Mouse (Mus musculus) layer of hippocampus, adult 2 months (tissue): ENCODE data around the gene Strn4. TPM values are rescaled to one million over a fixed set of nuclear protein-coding genes. Genes with fewer than 3 reads are reported as not detected.

ENCODE experiments used
- DNase-seq, 2 experiments: peaks; one replicate each; pipeline ENCODE4 v3.0.0; 2022; ENCODE audit warnings: low spot score in 2 of 2
- H3K27ac ChIP-seq: fragments of 200-600 bp; 2 replicates; pipeline ENCODE4 v1.8.1; 2022
- H3K4me3 ChIP-seq: fragments of 200-600 bp; 2 replicates; pipeline ENCODE4 v1.8.1; 2022; ENCODE audit warnings: mild to moderate bottlenecking
- CTCF ChIP-seq: fragments of 200-600 bp; conservative IDR thresholded peaks from 2 replicates; pipeline ENCODE4 v1.8.1; 2022; ENCODE audit warnings: antibody characterized with exemption, mild to moderate bottlenecking, moderate library complexity
- total RNA-seq, 2 experiments: library from RNA; stranded (reverse); gene quantifications; 2 replicates each; pipeline ENCODE4 v1.2.3; 2021

The Strn4 gene
- total RNA-seq, 2 experiments from 2014 or later = 286 to 314 TPM

DNA sequence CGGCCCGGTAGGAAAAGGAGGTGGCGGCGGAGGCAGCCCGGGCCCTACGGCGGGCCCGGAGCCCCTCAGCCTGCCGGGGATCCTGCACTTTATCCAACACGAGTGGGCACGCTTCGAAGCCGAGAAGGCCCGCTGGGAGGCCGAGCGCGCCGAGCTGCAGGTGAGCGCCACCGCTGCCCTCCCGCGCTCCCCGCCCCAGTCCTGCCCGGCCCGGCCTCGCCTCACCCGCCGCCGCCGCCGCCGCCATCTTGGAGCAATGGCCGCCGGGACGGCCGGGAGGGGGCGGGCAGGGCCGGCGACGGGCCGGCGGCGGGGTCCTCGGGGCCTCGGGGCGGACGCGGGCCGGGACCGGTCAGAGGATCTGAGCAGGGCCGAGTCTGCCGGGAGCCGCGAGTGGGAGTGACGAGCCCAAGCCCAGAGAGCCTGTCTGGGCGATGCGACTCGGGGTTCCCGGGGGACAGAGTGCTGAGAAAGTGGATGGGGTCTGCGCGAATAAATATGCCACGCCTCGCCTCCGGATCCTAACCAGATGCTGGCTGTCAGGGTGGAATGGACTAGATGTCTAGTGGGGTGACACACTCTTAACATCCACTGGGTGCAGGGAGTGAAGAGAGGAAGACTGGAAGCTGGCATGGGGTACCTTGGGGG lies 910 bp downstream of the Strn4 start, which contains the start of gene Fkrp:
TSS of gene Fkrp (minus strand) at position 258 of the 648 bp plus-strand sequence.
- peak within 1 kb of the TSS; percentile 100 for H3K27ac ChIP-seq
- peak in 1 of 2 experiments; percentile 24 for DNase-seq
- TF ChIP-seq CTCF = 0 out of 2 replicates have a peak, but pooled peaks have one; percentile 3
- H3K4me3 ChIP-seq = peak within 1 kb of the TSS; percentile 98

DNA sequence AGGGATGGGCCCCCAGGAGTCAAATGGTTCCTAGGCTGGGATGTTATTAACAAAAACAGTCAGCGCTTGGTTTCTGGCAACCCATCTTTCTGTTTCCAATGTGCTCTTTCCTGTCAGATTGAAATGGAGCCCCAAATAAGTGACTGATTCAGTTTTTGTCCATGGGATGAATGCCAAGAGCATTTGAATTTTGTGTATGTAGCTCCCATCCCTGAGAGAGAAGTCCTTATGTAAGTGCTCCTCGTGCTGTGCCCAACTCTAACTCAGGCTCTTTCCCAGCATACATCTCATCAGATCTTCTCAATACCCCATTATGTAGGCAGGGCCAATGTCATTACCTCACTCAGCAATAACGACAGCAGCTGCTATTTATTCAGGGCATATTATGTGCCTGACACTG lies 2.0 kb downstream of the Strn4 start:
- H3K4me3 ChIP-seq = peak overlapping the region; percentile 98
- H3K27ac ChIP-seq = peak overlapping the region; percentile 100
- no peak for TF ChIP-seq CTCF
- peak; percentile 55 to 74 for DNase-seq

DNA sequence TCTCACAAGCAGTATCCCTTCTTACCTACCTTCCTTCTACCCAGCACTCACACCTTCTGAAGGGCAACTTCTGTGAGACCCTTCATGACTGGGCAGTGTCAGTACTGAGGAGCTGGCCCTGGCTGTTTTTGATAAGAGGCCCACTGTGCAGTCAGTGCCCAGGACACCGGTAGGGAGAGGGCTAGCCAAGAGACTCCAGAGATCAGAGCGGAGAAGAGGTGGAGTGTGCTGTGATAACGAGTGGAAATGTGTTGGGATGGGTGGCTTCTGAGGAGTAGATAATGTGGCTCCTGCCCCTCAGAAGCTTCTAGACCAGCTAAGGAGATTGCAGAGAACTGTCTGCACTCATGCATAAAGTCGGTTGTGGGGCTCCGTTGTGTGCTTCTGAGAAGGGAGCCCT lies 4.1 kb downstream of the Strn4 start:
- no peak for DNase-seq
- Histone ChIP-seq H3K27ac (peak overlapping the region; percentile 100), H3K4me3 (peak overlapping the region; percentile 15; the same call in 1 of the 2 replicates)
- TF ChIP-seq CTCF = no peak

DNA sequence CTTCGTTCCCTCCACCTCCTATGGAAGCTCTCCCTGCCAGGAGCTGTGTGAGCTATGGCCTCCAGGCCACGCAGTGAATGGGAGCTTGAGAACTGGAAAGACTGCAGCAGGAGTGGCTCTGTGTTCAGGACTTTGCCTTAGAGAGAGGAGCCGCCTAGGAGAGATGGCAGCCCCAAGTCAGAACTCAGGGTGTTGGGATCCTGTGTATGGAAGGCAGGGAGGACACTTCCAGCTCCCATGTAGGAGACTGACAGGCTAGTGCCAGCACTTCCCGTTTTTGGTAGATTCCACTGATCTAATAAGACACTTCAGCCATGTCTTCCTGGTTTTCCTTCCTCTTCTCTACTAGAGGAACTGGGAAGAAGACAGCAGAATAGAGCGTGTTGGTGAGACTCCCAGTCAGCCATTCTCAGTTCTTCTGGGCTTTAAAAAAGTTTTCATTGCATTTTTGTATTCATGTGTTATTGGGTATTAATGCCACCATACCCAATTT lies 4.6 kb downstream of the Strn4 start:
- peak overlapping the region; percentile 15; the same call in 1 of the 2 replicates for H3K4me3 ChIP-seq
- no peak for DNase-seq
- peak overlapping the region; percentile 100 for H3K27ac ChIP-seq
- TF ChIP-seq CTCF = no peak

DNA sequence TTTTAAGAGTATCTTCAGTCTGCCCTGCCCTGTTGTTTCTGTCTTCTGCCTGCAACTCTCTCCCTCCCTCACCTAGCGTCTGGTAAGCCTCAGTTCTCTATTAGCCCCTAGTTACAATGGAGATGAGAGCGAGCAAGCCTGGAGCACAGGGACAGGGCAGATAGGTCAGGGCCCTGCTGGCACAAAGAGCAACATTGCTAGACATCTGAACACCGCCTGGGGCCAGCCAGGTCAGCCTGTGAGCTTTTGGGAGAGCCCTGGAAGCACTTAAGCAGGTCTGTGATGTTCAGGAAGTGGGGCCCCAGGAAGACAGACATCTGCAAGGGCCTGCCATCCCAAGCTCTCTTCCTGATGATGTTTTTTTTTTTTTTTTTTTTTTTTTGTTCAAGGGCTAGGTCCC lies 5.4 kb downstream of the Strn4 start:
- TF ChIP-seq CTCF = no peak
- Histone ChIP-seq H3K27ac (peak overlapping the region; percentile 100), H3K4me3 (peak overlapping the region; percentile 27; the same call in 1 of the 2 replicates)
- no peak for DNase-seq

DNA sequence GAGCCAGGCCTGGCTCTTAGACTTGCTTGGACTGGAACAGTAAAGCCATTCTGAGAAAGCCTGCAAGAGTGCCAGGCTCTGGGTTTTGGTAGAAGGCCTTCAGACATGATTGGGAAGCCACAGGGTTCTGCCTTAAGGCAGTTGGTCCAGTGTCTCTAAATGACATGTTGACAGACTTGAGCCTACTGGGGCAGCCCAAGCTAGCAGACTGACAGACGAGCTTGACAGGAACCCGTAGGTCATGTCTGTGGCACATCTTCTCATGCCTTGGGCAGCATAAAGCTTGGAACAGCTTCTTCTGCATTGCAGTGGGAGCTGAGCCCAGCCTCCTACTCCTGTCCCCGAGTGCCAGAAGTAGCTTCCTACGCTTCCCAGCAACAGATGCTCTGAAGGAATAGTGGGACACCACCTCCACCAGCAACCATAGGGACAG lies 6.0 kb downstream of the Strn4 start:
- DNase-seq = peak; percentile 71 to 85
- Histone ChIP-seq H3K27ac (peak overlapping the region; percentile 100), H3K4me3 (peak overlapping the region; percentile 27; the same call in 1 of the 2 replicates)
- no peak for TF ChIP-seq CTCF

DNA sequence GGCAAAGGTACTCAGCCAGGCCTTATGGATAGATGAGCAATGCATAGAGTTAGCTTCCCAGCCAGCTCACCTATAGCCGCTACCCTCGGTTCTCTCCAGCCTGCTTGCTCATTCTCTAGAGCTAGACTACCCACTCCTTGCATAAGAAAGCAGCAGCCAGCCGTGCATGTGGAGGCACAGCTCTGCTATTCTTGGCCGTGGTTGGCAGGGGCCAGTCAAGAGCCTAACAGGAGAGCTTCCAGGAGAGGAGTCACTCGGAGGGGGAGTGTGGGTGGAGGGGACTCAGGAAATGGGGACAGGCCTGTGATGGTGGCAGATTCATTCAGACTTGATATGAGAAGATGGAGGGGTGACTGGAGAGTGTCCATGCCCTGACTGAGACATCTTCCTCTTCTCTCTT lies 8.0 kb downstream of the Strn4 start:
- peak in 1 of 2 experiments; percentile 79 for DNase-seq
- TF ChIP-seq CTCF = no peak
- Histone ChIP-seq H3K4me3 (peak overlapping the region; percentile 19; the same call in 1 of the 2 replicates), H3K27ac (peak overlapping the region; percentile 100)

DNA sequence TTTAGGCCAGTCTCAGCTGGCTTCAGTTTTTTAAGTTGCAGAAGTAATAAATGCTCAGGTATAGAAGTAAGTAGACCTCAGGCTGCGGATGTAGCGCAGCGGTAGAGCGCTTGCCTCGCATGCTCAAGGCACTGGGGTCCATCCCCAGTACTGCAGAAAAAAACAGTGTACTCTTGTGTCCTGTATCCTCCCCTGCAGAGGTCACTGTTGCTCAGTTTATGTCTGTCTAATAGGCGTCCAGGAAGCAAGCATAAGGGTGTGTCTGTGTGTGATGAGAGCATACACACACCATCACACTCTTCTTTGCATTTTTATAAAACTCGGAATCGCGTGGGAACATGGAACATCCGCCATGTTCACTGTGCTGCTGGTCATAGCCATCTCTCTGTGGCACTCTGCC lies 10.1 kb downstream of the Strn4 start:
- Histone ChIP-seq H3K4me3 (no peak overlapping the region), H3K27ac (peak overlapping the region; percentile 100)
- DNase-seq = no peak
- peak; percentile 66 for TF ChIP-seq CTCF

DNA sequence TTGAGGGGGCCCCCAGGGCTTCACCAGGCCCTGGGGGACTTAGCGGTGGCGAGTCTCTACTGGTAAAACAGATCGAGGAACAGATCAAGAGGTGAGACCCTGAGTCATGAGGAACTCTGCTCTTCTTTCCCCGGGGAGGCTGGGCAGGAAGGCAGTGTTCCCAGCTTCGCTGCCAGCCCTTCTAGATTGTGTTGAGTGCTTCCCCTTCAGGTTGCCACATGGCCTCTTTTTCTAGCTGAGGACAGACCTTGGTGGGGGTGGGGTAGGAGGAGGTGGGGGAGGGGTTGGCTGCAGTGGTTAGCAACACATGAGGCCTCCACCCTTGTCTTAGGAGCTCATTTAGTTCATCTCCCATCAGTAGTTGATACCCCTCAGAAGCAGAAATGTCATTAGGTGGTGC lies 10.9 kb downstream of the Strn4 start:
- no peak for DNase-seq
- H3K27ac ChIP-seq = peak overlapping the region; percentile 100
- H3K4me3 ChIP-seq = no peak overlapping the region; the same call in 1 of the 2 replicates
- TF ChIP-seq CTCF = no peak

DNA sequence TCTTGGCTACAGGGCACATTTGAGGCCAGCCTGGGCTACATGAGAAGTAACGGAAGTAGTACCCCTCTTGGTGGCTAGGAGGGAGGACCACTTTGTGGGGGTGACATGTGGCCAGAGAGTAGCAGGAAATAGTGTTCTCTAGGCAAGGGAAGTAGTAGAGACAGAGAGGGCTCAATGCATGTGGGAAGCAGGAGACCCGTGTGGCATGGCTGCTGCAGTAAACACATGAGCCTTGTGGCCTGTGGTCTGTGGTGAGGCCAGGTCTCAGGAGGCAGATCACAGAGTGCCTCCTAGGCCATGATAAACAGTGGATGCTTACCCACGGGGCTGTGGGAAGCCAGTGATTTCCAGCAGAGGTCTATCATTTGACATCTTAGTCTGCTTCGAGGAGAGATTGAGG lies 11.6 kb downstream of the Strn4 start:
- no peak overlapping the region for H3K4me3 ChIP-seq
- H3K27ac ChIP-seq = peak overlapping the region; percentile 100
- TF ChIP-seq CTCF = no peak
- DNase-seq = no peak

DNA sequence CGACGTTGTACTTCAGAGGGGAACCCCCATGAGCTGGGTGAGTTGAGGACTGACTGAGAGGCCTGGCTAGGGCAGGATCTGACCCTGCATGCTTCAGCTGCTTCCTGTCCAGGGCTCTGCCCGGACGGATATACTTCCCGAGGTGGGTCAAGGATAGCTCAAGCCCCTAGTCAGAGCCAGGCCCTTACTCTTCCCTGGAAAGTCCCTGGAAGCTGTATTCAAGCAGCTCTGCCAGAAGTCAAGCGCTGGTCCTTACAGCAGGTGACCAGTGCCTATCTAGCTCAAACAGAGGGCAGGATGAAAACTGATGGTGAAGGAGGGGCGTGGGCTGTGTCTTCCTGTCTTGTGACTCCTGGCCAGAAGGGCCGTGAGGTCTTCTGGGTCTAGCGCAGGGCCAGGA lies 14.8 kb downstream of the Strn4 start:
- Histone ChIP-seq H3K27ac (peak overlapping the region; percentile 48; the same call in 1 of the 2 replicates), H3K4me3 (no peak overlapping the region)
- DNase-seq = no peak
- no peak for TF ChIP-seq CTCF

DNA sequence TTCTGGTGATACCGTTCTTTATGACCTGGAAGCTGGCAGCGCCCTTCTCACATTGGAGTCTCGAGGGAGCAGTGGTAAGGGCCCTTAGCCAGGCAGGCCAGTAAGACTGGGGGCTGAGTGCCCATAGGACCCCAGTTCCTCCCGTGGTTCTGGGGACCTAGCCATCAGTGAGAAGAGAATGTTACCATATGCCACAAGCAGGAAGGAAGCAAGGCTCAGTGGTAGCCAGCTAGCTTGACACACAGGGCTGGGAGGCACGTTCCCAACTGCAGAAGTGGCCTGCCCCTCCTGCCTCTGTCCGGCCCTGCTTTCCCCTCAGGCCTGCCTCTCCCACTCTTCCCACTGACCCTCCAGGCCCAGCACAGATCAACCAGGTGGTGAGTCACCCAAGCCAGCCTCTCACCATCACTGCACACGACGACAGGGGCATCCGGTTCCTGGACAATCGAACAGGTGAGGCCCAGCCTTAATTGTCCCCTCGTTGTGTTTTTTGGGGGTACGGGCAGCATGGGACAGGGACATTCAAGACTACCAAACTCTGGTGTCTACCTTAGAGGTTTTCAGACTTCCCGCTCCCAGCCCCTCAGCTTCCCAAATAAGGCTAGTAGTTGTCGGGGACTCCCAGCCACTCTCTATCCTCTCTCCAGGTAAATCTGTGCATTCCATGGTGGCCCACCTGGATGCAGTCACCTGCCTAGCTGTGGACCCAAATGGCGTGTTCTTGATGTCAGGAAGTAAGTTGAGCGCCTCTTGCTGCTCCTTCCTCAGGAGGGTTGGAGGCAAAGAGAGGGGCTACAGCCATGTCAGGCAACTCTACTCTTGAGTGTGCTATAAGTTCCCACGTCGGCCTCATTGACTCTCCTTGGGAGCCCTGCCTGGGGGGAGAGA lies 22.5 kb downstream of the Strn4 start:
- peak overlapping the region; percentile 51; the same call in 1 of the 2 replicates for H3K27ac ChIP-seq
- H3K4me3 ChIP-seq = no peak overlapping the region
- no peak for DNase-seq
- no peak for TF ChIP-seq CTCF
